Comparison of ENCODE assay signal across 20 mouse cellular contexts in genomic region chr4:46914606-46915005, GRCm38 (mm10).
DNase-seq lines count a peak whose midpoint lies in the region; ATAC-seq and TF ChIP-seq lines count a peak whose summit lies in the region.
"Had no signal": no experiment of that assay in that cellular context is flagged by ENCODE, and none has a peak within 500 bp of the region (broad histone marks: within the 10 kb centered on the region; RNA-seq: fewer than 3 reads in every experiment).

No protein-coding gene starts in this region.

- H3K27me3 ChIP-seq in liver, embryonic 12.5 days (replicated peaks), result no peaks in the 10 kb centered on the region; the same call in 1 of the 2 replicates
- no peaks in the 10 kb centered on the region for H3K27me3 ChIP-seq in liver, postnatal 0 days (ENCODE audit: insufficient read depth, low read length)
- peaks cover 4% of the 10 kb centered on the region; the same call in 1 of the 2 replicates for H3K27me3 ChIP-seq in liver, embryonic 13.5 days
- H3K27me3 ChIP-seq in liver, embryonic 11.5 days (replicated peaks; ENCODE audit: control insufficient read depth, insufficient read depth, low read length), result no peaks in the 10 kb centered on the region
- no peaks in the 10 kb centered on the region for H3K27me3 ChIP-seq in liver, embryonic 14.5 days (ENCODE audit: control insufficient read depth, insufficient read depth, low read length)
- H3K27me3 ChIP-seq: Patski had no signal

- ATAC-seq in liver, embryonic 12.5 days, result peak; percentile 65
- ATAC-seq in liver, postnatal 0 days, result no peak
- peak; percentile 69 for ATAC-seq in liver, embryonic 13.5 days (ENCODE audit: low read depth)
- ATAC-seq in liver, embryonic 11.5 days (replicated peaks; ENCODE audit: low FRiP score), result no peak; the same call in 1 of the 2 replicates
- peak; percentile 58; the same call in 1 of the 2 replicates for ATAC-seq in liver, embryonic 14.5 days (ENCODE audit: insufficient read depth)
- ATAC-seq: activated CD4-positive, CD25-positive, alpha-beta regulatory T cell, adult 4 months; CD4-positive, CD25-positive, alpha-beta regulatory T cell, adult 4 months; Patski had no signal

- no peaks in the 10 kb centered on the region for H3K9me3 ChIP-seq in liver, embryonic 12.5 days (replicated peaks)
- H3K9me3 ChIP-seq in liver, postnatal 0 days (ENCODE audit: low read length), result peaks cover 4% of the 10 kb centered on the region; the same call in 1 of the 2 replicates
- no peaks in the 10 kb centered on the region for H3K9me3 ChIP-seq in liver, embryonic 13.5 days (replicated peaks)
- H3K9me3 ChIP-seq in liver, embryonic 11.5 days (ENCODE audit: control insufficient read depth, low read length), result no peaks in the 10 kb centered on the region
- H3K9me3 ChIP-seq in liver, embryonic 14.5 days (ENCODE audit: control insufficient read depth, low read length), result no peaks in the 10 kb centered on the region

- no peak overlapping the region for H3K4me3 ChIP-seq in liver, embryonic 12.5 days
- no peak overlapping the region for H3K4me3 ChIP-seq in liver, postnatal 0 days (ENCODE audit: low read depth, low read length)
- no peak overlapping the region for H3K4me3 ChIP-seq in liver, embryonic 13.5 days (replicated peaks)
- no peak overlapping the region for H3K4me3 ChIP-seq in liver, embryonic 11.5 days (ENCODE audit: low read depth, low read length)
- H3K4me3 ChIP-seq in liver, embryonic 14.5 days (ENCODE audit: insufficient read depth in 1 of 2, low read depth in 2 of 2, low read length in 2 of 2), result no peak overlapping the region

- peaks cover 17% of the 10 kb centered on the region for H3K4me1 ChIP-seq in liver, embryonic 12.5 days
- H3K4me1 ChIP-seq in liver, postnatal 0 days (ENCODE audit: insufficient read depth), result no peaks in the 10 kb centered on the region
- H3K4me1 ChIP-seq in liver, embryonic 13.5 days (replicated peaks), result peaks cover 11% of the 10 kb centered on the region
- H3K4me1 ChIP-seq in liver, embryonic 11.5 days (replicated peaks; ENCODE audit: control insufficient read depth, insufficient read depth, low read length), result no peaks in the 10 kb centered on the region
- H3K4me1 ChIP-seq in liver, embryonic 14.5 days (replicated peaks; ENCODE audit: control insufficient read depth in 2 of 2, insufficient read depth in 2 of 2, low read length in 1 of 2), result peaks cover 0 to 6% of the 10 kb centered on the region in 2 experiments; a peak in 2 of 4 replicates

- DNase-seq in liver, postnatal 0 days, result no peak
- DNase-seq in liver, embryonic 13.5 days, result no peak
- DNase-seq in liver, embryonic 11.5 days (ENCODE audit: low spot score), result no peak
- DNase-seq in liver, embryonic 14.5 days (ENCODE audit: low read depth in 3 of 3, low spot score in 3 of 3), result no peak
- no peak for DNase-seq in liver
- DNase-seq: adrenal gland, adult 2 months; adrenal gland, adult 8-10 months; adrenal gland, postnatal 10 days; adrenal gland, postnatal 14 days; adrenal gland, postnatal 25 days; adrenal gland, postnatal 36 days; B cell, adult 2 months; cerebellum, adult 11 months; cerebellum, adult 11-12 months; cerebellum, adult 18-20 months had no signal

- H3K4me2 ChIP-seq in liver, embryonic 12.5 days, result no peak overlapping the region
- no peak overlapping the region for H3K4me2 ChIP-seq in liver, postnatal 0 days (ENCODE audit: low read depth, low read length)
- H3K4me2 ChIP-seq in liver, embryonic 13.5 days, result no peak overlapping the region
- H3K4me2 ChIP-seq in liver, embryonic 11.5 days, result no peak overlapping the region
- no peak overlapping the region for H3K4me2 ChIP-seq in liver, embryonic 14.5 days (ENCODE audit: low read depth)

- no peak overlapping the region for H3K9ac ChIP-seq in liver, embryonic 12.5 days
- H3K9ac ChIP-seq in liver, postnatal 0 days (replicated peaks), result no peak overlapping the region
- H3K9ac ChIP-seq in liver, embryonic 13.5 days, result no peak overlapping the region
- no peak overlapping the region for H3K9ac ChIP-seq in liver, embryonic 11.5 days (ENCODE audit: low read depth, low read length)
- H3K9ac ChIP-seq in liver, embryonic 14.5 days (replicated peaks), result no peak overlapping the region

- no peaks in the 10 kb centered on the region for H3K36me3 ChIP-seq in liver, embryonic 12.5 days
- H3K36me3 ChIP-seq in liver, postnatal 0 days (replicated peaks; ENCODE audit: insufficient read depth, low read length), result no peaks in the 10 kb centered on the region
- no peaks in the 10 kb centered on the region for H3K36me3 ChIP-seq in liver, embryonic 13.5 days
- H3K36me3 ChIP-seq in liver, embryonic 11.5 days (ENCODE audit: control insufficient read depth, insufficient read depth, low read length), result no peaks in the 10 kb centered on the region
- H3K36me3 ChIP-seq in liver, embryonic 14.5 days (replicated peaks; ENCODE audit: control insufficient read depth, insufficient read depth, low read depth), result no peaks in the 10 kb centered on the region
- H3K36me3 ChIP-seq: G1E had no signal

- no peak for TF ChIP-seq EP300 in liver, postnatal 0 days (IDR thresholded peaks at IDR 0.05; ENCODE audit: low read depth)
- no peak for TF ChIP-seq EP300 in liver, embryonic 14.5 days (IDR thresholded peaks at IDR 0.05; ENCODE audit: low read depth)

- WGBS in liver, embryonic 12.5 days (ENCODE audit: insufficient replicate concordance), result 56% methylated on average over 6 of the region's 6 CpGs
- WGBS in liver, postnatal 0 days (ENCODE audit: insufficient replicate concordance), result 65% methylated on average over 6 of the region's 6 CpGs
- 51% methylated on average over 6 of the region's 6 CpGs for WGBS in liver, embryonic 13.5 days (ENCODE audit: insufficient replicate concordance)
- 71% methylated on average over 6 of the region's 6 CpGs for WGBS in liver, embryonic 11.5 days
- WGBS in liver, embryonic 14.5 days (ENCODE audit: insufficient replicate concordance), result 56% methylated on average over 6 of the region's 6 CpGs

- no peak for TF ChIP-seq CTCF in liver, postnatal 0 days (IDR thresholded peaks at IDR 0.05; ENCODE audit: low read depth)
- TF ChIP-seq CTCF in liver, embryonic 14.5 days (IDR thresholded peaks at IDR 0.05; ENCODE audit: low read depth), result no peak

- no peak overlapping the region for H3K27ac ChIP-seq in liver, embryonic 12.5 days
- no peak overlapping the region for H3K27ac ChIP-seq in liver, postnatal 0 days (ENCODE audit: low read depth)
- H3K27ac ChIP-seq in liver, embryonic 13.5 days, result no peak overlapping the region
- H3K27ac ChIP-seq in liver, embryonic 11.5 days (ENCODE audit: low read depth, low read length), result no peak overlapping the region
- H3K27ac ChIP-seq in liver, embryonic 14.5 days, result no peak overlapping the region

Comparison
In these comparisons a context has a peak if more than half of its experiments do, and no peak if none do; other contexts are left out.
1. ATAC-seq: peak in liver, embryonic 12.5 days (single experiment), liver, embryonic 13.5 days (single experiment) and liver, embryonic 14.5 days (single experiment); none in liver, postnatal 0 days (single experiment) and liver, embryonic 11.5 days (single experiment).